Mouse (Mus musculus): ENCODE results near the gene Gm10972. TPM values are rescaled to one million over a fixed set of nuclear protein-coding genes. Genes with fewer than 3 reads are reported as not detected.
A peak's percentile ranks its signal among the peaks of the same experiment; 100 is the strongest.
"Not testable (repeated sequence)": the region's sequence is repeated elsewhere in the genome, so short reads cannot be mapped to it uniquely, and the experiment has no call there.

Gm10972 gene
- polyA plus RNA-seq, 1 experiment, result not detected

GRCm38 (mm10) chr3:94616717-94617116 is 26.2 kb upstream of the Gm10972 start:
- H3K4me1 ChIP-seq (ENCODE audit: control insufficient read depth, insufficient read depth, low read length), result no peaks in the 10 kb centered on the region; the same call in 1 of the 2 replicates
- no peak for TF ChIP-seq POLR2A (IDR thresholded peaks at IDR 0.05; ENCODE audit: low read depth, low read length)
- no peak for TF ChIP-seq CTCF (IDR thresholded peaks at IDR 0.05; ENCODE audit: borderline replicate concordance, insufficient read depth, low read length)
- no peak overlapping the region for H3K4me3 ChIP-seq (ENCODE audit: insufficient read depth, low read length)
- no peak overlapping the region for H3K27ac ChIP-seq (ENCODE audit: insufficient read depth, low read length)

- Histone ChIP-seq H3K27ac (ENCODE audit: insufficient read depth, low read length) (no peak overlapping the region), H3K4me3 (ENCODE audit: insufficient read depth, low read length) (no peak overlapping the region), H3K4me1 (ENCODE audit: control insufficient read depth, insufficient read depth, low read length) (peaks cover 4% of the 10 kb centered on the region; the same call in 1 of the 2 replicates)
- no peak for TF ChIP-seq CTCF (IDR thresholded peaks at IDR 0.05; ENCODE audit: borderline replicate concordance, insufficient read depth, low read length)
- TF ChIP-seq POLR2A (IDR thresholded peaks at IDR 0.05; ENCODE audit: low read depth, low read length), result no peak
These were observed 21.0 kb upstream of the Gm10972 start for GRCm38 (mm10) chr3:94621740-94622507.

- TF ChIP-seq POLR2A (IDR thresholded peaks at IDR 0.05; ENCODE audit: low read depth, low read length) (no peak), CTCF (IDR thresholded peaks at IDR 0.05; ENCODE audit: borderline replicate concordance, insufficient read depth, low read length) (no peak)
- Histone ChIP-seq H3K27ac (ENCODE audit: insufficient read depth, low read length) (no peak overlapping the region), H3K4me1 (ENCODE audit: control insufficient read depth, insufficient read depth, low read length) (peaks cover 4% of the 10 kb centered on the region; the same call in 1 of the 2 replicates), H3K4me3 (ENCODE audit: insufficient read depth, low read length) (no peak overlapping the region)
These were observed 20.4 kb upstream of the Gm10972 start for GRCm38 (mm10) chr3:94622550-94622949.

- TF ChIP-seq POLR2A (IDR thresholded peaks at IDR 0.05; ENCODE audit: low read depth, low read length), result no peak
- no peak for TF ChIP-seq CTCF (IDR thresholded peaks at IDR 0.05; ENCODE audit: borderline replicate concordance, insufficient read depth, low read length)
- Histone ChIP-seq H3K27ac (ENCODE audit: insufficient read depth, low read length) (no peak overlapping the region; the same call in 1 of the 2 replicates), H3K4me3 (ENCODE audit: insufficient read depth, low read length) (no peak overlapping the region), H3K4me1 (ENCODE audit: control insufficient read depth, insufficient read depth, low read length) (peaks cover 4% of the 10 kb centered on the region; the same call in 1 of the 2 replicates)
These were observed 18.6 kb upstream of the Gm10972 start for GRCm38 (mm10) chr3:94624281-94624680.

- H3K27ac ChIP-seq (ENCODE audit: insufficient read depth, low read length), result no peak overlapping the region
These were observed 14.2 kb upstream of the Gm10972 start for GRCm38 (mm10) chr3:94628712-94629111.

GRCm38 (mm10) chr3:94629876-94630275 is 13.0 kb upstream of the Gm10972 start:
- no peak overlapping the region for H3K4me3 ChIP-seq (ENCODE audit: insufficient read depth, low read length)
- no peaks in the 10 kb centered on the region for H3K4me1 ChIP-seq (ENCODE audit: control insufficient read depth, insufficient read depth, low read length)
- TF ChIP-seq POLR2A (IDR thresholded peaks at IDR 0.05; ENCODE audit: low read depth, low read length), result no peak
- TF ChIP-seq CTCF (IDR thresholded peaks at IDR 0.05; ENCODE audit: borderline replicate concordance, insufficient read depth, low read length), result no peak
- no peak overlapping the region for H3K27ac ChIP-seq (ENCODE audit: insufficient read depth, low read length)

More at GRCm38 (mm10) chr3:94628712-94629111, 14.2 kb upstream of the Gm10972 start:
- Histone ChIP-seq H3K4me1 (ENCODE audit: control insufficient read depth, insufficient read depth, low read length) (peaks cover 4% of the 10 kb centered on the region; the same call in 1 of the 2 replicates), H3K4me3 (ENCODE audit: insufficient read depth, low read length) (no peak overlapping the region)
- no peak for TF ChIP-seq CTCF (IDR thresholded peaks at IDR 0.05; ENCODE audit: borderline replicate concordance, insufficient read depth, low read length)

GRCm38 (mm10) chr3:94648755-94649590 is 6.1 kb downstream of the Gm10972 start:
- H3K4me1 ChIP-seq (ENCODE audit: control insufficient read depth, insufficient read depth, low read length), result peaks cover 12% of the 10 kb centered on the region
- TF ChIP-seq POLR2A (IDR thresholded peaks at IDR 0.05; ENCODE audit: low read depth, low read length) (no peak), CTCF (IDR thresholded peaks at IDR 0.05; ENCODE audit: borderline replicate concordance, insufficient read depth, low read length) (no peak)
- no peak overlapping the region for H3K4me3 ChIP-seq (ENCODE audit: insufficient read depth, low read length)
- peak overlapping the region; percentile 5 for H3K27ac ChIP-seq (ENCODE audit: insufficient read depth, low read length)

- TF ChIP-seq POLR2A (IDR thresholded peaks at IDR 0.05; ENCODE audit: low read depth, low read length) (no peak), CTCF (IDR thresholded peaks at IDR 0.05; ENCODE audit: borderline replicate concordance, insufficient read depth, low read length) (no peak)
- Histone ChIP-seq H3K4me3 (ENCODE audit: insufficient read depth, low read length) (no peak overlapping the region), H3K4me1 (ENCODE audit: control insufficient read depth, insufficient read depth, low read length) (peaks cover 12% of the 10 kb centered on the region), H3K27ac (ENCODE audit: insufficient read depth, low read length) (no peak overlapping the region)
These were observed 7.5 kb downstream of the Gm10972 start for GRCm38 (mm10) chr3:94650409-94650808.

GRCm38 (mm10) chr3:94653967-94654366 is 11.1 kb downstream of the Gm10972 start:
- not testable (repeated sequence) for H3K4me1 ChIP-seq (ENCODE audit: control insufficient read depth, insufficient read depth, low read length); H3K27ac ChIP-seq (ENCODE audit: insufficient read depth, low read length)

GRCm38 (mm10) chr3:94657852-94658739 is 15.2 kb downstream of the Gm10972 start:
- H3K4me1 ChIP-seq (ENCODE audit: control insufficient read depth, insufficient read depth, low read length); H3K27ac ChIP-seq (ENCODE audit: insufficient read depth, low read length): not testable (repeated sequence)
- H3K4me3 ChIP-seq (ENCODE audit: insufficient read depth, low read length), result peak overlapping the region; percentile 56

More at GRCm38 (mm10) chr3:94653967-94654366, 11.1 kb downstream of the Gm10972 start:
- not testable (repeated sequence) for H3K4me3 ChIP-seq (ENCODE audit: insufficient read depth, low read length)

GRCm38 (mm10) chr3:94658740-94659095 is 15.8 kb downstream of the Gm10972 start, which contains the start of gene Tuft1:
Gene Tuft1 (minus strand): TSS chr3:94658872.
- not testable (repeated sequence) for H3K4me1 ChIP-seq (ENCODE audit: control insufficient read depth, insufficient read depth, low read length); H3K27ac ChIP-seq (ENCODE audit: insufficient read depth, low read length)
- peak within 1 kb of the TSS; percentile 56 for H3K4me3 ChIP-seq (ENCODE audit: insufficient read depth, low read length)

GRCm38 (mm10) chr3:94659142-94659748 is 16.3 kb downstream of the Gm10972 start:
- not testable (repeated sequence) for H3K4me1 ChIP-seq (ENCODE audit: control insufficient read depth, insufficient read depth, low read length); H3K27ac ChIP-seq (ENCODE audit: insufficient read depth, low read length); H3K4me3 ChIP-seq (ENCODE audit: insufficient read depth, low read length)

- not testable (repeated sequence) for H3K4me3 ChIP-seq (ENCODE audit: insufficient read depth, low read length); H3K27ac ChIP-seq (ENCODE audit: insufficient read depth, low read length); H3K4me1 ChIP-seq (ENCODE audit: control insufficient read depth, insufficient read depth, low read length)
These were observed 17.9 kb downstream of the Gm10972 start for GRCm38 (mm10) chr3:94660841-94661240.

Measured in embryonic fibroblast, embryonic 13.5 days (primary cell).